Mouse (Mus musculus): ENCODE results near the gene Pygm.
A peak's percentile ranks its signal among the peaks of the same experiment; 100 is the strongest.

The Pygm gene

GRCm38 (mm10) chr19:6409176-6409575 lies 25.0 kb downstream of the Pygm start:
- no peak for DNase-seq (ENCODE audit: low spot score)

- no peak for DNase-seq (ENCODE audit: low spot score)
Measured at GRCm38 (mm10) chr19:6409936-6410335, 25.7 kb downstream of the Pygm start.

GRCm38 (mm10) chr19:6412798-6413197 lies 28.6 kb downstream of the Pygm start:
- no peak for DNase-seq (ENCODE audit: low spot score)

- DNase-seq (ENCODE audit: low spot score) = no peak
Measured at GRCm38 (mm10) chr19:6415454-6415853, 31.3 kb downstream of the Pygm start.

GRCm38 (mm10) chr19:6416124-6416770 lies 32.0 kb downstream of the Pygm start:
- DNase-seq (ENCODE audit: low spot score) = no peak

- DNase-seq (ENCODE audit: low spot score) = no peak
Measured at GRCm38 (mm10) chr19:6416894-6417761, 32.9 kb downstream of the Pygm start.

- peak; percentile 65 for DNase-seq (ENCODE audit: low spot score)
Measured at GRCm38 (mm10) chr19:6418233-6418879, 34.2 kb downstream of the Pygm start, which contains the start of gene Nrxn2. Gene Nrxn2 (plus strand): TSS chr19:6418731.

- no peak for DNase-seq (ENCODE audit: low spot score)
Measured at GRCm38 (mm10) chr19:6418984-6419692, 34.9 kb downstream of the Pygm start.

GRCm38 (mm10) chr19:6419805-6420310 lies 35.7 kb downstream of the Pygm start:
- no peak for DNase-seq (ENCODE audit: low spot score)

- DNase-seq (ENCODE audit: low spot score) = no peak
Measured at GRCm38 (mm10) chr19:6420481-6421210, 36.4 kb downstream of the Pygm start.

GRCm38 (mm10) chr19:6421211-6421590 lies 37.0 kb downstream of the Pygm start:
- no peak for DNase-seq (ENCODE audit: low spot score)

- DNase-seq (ENCODE audit: low spot score) = no peak
Measured at GRCm38 (mm10) chr19:6422014-6422413, 37.8 kb downstream of the Pygm start.

- no peak for DNase-seq (ENCODE audit: low spot score)
Measured at GRCm38 (mm10) chr19:6423241-6423640, 39.0 kb downstream of the Pygm start.

- no peak for DNase-seq (ENCODE audit: low spot score)
Measured at GRCm38 (mm10) chr19:6424137-6424881, 40.1 kb downstream of the Pygm start.

- DNase-seq (ENCODE audit: low spot score) = no peak
Measured at GRCm38 (mm10) chr19:6425595-6425994, 41.4 kb downstream of the Pygm start.

- peak; percentile 42 for DNase-seq (ENCODE audit: low spot score)
Measured at GRCm38 (mm10) chr19:6426703-6427500, 42.7 kb downstream of the Pygm start.

GRCm38 (mm10) chr19:6427653-6428434 lies 43.6 kb downstream of the Pygm start:
- no peak for DNase-seq (ENCODE audit: low spot score)

GRCm38 (mm10) chr19:6428501-6429200 lies 44.5 kb downstream of the Pygm start:
- DNase-seq (ENCODE audit: low spot score) = no peak

Measured in c-Kit-positive CD71-positive TER-119-positive erythroid progenitor cells, embryonic 14.5 days (primary cell).